Mouse (Mus musculus): ENCODE results near the gene Ugt1a1. TPM values are rescaled to one million over a fixed set of nuclear protein-coding genes. Genes with fewer than 3 reads are reported as not detected.

The Ugt1a1 gene
- polyA plus RNA-seq, 1 experiment from 2014 or later: not detected

DNA sequence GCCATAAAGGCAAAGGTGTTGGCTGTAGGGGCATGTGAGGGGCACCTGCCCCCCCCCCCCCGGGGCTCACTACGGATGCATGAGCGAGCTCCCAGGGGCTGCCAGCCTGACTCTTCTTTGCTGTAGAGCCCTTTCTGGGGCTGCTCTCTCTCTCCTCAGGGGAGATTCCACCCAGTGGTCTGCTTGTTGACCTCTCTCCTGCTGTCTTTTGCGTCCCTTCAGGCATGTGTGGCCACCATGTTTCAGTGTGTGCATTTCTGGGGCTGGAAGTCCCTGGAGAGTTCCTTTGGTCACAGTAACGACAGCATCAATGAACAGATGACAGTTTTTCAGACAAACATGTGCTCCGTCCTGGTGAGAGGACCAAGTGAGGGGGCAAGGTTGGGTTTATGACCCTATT lies 46.6 kb downstream of the Ugt1a1 start:
- no peak for ATAC-seq (ENCODE audit: low FRiP score)
- Histone ChIP-seq H3K4me1 (ENCODE audit: control insufficient read depth, insufficient read depth, low read length) (no peaks in the 10 kb centered on the region), H3K4me3 (ENCODE audit: low read depth, low read length) (no peak overlapping the region), H3K9ac (ENCODE audit: low read length) (no peak overlapping the region), H3K9me3 (ENCODE audit: control insufficient read depth, low read length) (peaks cover 65% of the 10 kb centered on the region), H3K36me3 (ENCODE audit: control insufficient read depth, insufficient read depth, low read length) (peaks cover 26% of the 10 kb centered on the region), H3K4me2 (no peak overlapping the region), H3K27me3 (ENCODE audit: control insufficient read depth, insufficient read depth, low read length) (no peaks in the 10 kb centered on the region), H3K27ac (ENCODE audit: low read depth, low read length) (no peak overlapping the region)
- DNase-seq (ENCODE audit: low spot score, missing footprints): no peak
- 68% methylated on average over 6 of the region's 6 CpGs for WGBS

DNA sequence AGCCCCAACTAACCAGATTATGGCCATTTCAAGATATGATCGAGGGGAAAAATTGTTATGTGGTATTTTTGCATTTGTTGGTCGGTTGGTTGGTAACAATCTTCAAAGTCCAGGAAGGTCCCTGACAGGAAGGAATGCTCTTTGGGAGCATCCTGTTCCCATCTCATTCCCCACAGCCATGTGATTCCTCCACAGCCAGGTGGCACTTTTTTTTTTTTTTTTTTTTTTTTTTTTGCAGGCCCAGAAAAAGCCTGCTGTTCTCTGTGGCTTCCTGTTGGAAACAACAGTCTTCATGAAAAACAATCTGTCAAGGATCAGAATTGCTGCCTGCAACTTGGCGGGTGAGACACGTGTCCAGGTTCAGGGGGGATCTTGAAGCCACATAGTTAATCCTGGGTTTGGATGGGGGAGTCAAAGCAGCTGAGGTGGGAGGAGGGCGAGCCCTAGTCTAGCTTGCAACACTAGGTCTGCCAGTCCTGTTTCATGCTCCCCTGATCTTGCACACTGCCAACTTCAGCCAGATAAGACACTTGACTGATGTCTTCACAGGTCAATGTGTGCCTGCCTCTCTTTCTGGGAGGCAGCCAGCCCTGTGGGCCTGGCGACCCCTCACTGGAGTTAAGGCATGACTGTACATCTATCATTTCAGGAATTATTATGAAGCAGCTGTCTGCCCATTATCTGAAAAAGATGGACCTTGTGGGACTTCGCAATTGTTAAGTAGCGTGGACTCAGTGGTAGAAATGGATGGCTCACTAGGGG lies 47.3 kb downstream of the Ugt1a1 start:
- no peak overlapping the region for H3K9ac ChIP-seq (ENCODE audit: low read length)
- no peak overlapping the region for H3K4me3 ChIP-seq (ENCODE audit: low read depth, low read length)
- peaks cover 33% of the 10 kb centered on the region for H3K36me3 ChIP-seq (ENCODE audit: control insufficient read depth, insufficient read depth, low read length)
- no peaks in the 10 kb centered on the region for H3K4me1 ChIP-seq (ENCODE audit: control insufficient read depth, insufficient read depth, low read length)
- peaks cover 58% of the 10 kb centered on the region for H3K9me3 ChIP-seq (ENCODE audit: control insufficient read depth, low read length)
- H3K27ac ChIP-seq (ENCODE audit: low read depth, low read length): no peak overlapping the region
- WGBS: 82% methylated on average over 8 of the region's 8 CpGs
- DNase-seq (ENCODE audit: low spot score, missing footprints) (no peak), ATAC-seq (ENCODE audit: low FRiP score) (peak; percentile 6; the same call in 1 of the 2 replicates)
- H3K27me3 ChIP-seq (ENCODE audit: control insufficient read depth, insufficient read depth, low read length): no peaks in the 10 kb centered on the region
- no peak overlapping the region for H3K4me2 ChIP-seq

DNA sequence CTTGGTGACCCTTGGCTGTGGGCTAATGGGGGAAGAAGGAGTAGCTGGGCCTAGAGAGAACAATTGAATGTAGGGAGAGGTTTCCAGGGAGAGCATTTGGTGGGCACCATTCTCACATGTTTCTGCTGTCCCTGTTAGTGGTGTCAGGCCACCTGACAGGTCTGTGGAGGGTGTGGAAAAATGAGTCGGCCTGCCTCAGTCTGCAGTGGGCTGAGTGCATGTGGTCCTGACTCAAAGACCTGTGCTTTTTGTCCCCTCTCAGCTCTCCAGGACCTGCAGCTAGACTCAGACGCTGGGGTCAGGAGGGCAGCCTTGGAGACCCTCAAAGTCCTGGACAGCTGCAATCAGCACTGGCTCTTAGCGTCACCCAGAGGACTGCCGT lies 47.9 kb downstream of the Ugt1a1 start:
- H3K36me3 ChIP-seq (ENCODE audit: control insufficient read depth, insufficient read depth, low read length): peaks cover 38% of the 10 kb centered on the region
- DNase-seq (ENCODE audit: low spot score, missing footprints) (no peak), ATAC-seq (ENCODE audit: low FRiP score) (peak; percentile 5)
- peaks cover 52% of the 10 kb centered on the region for H3K9me3 ChIP-seq (ENCODE audit: control insufficient read depth, low read length)
- no peak overlapping the region for H3K4me2 ChIP-seq
- no peak overlapping the region for H3K4me3 ChIP-seq (ENCODE audit: low read depth, low read length)
- H3K4me1 ChIP-seq (ENCODE audit: control insufficient read depth, insufficient read depth, low read length): no peaks in the 10 kb centered on the region
- 84% methylated on average over 4 of the region's 4 CpGs for WGBS
- no peak overlapping the region for H3K27ac ChIP-seq (ENCODE audit: low read depth, low read length)
- H3K27me3 ChIP-seq (ENCODE audit: control insufficient read depth, insufficient read depth, low read length): no peaks in the 10 kb centered on the region
- H3K9ac ChIP-seq (ENCODE audit: low read length): no peak overlapping the region

DNA sequence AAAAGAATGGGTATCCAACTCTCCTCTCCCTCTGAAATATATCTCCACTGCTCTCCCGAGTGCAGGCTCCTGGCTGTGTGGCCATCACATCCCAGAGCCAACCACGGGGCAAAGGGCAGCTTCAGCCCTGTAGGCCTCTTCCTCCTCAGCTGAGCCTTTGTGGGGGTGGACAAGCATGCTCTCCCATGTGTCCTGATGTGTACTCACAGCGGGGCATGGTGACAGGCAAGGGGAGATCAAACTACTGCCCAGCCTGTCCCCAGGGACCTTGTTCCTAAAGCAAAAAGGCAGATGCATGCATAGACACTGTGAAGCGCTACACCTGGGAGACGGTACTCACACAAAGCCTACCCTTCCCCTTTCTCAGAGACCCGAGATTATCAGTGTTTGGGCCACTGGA lies 48.4 kb downstream of the Ugt1a1 start:
- Histone ChIP-seq H3K4me2 (no peak overlapping the region), H3K27ac (ENCODE audit: low read depth, low read length) (no peak overlapping the region), H3K4me3 (ENCODE audit: low read depth, low read length) (no peak overlapping the region), H3K9ac (ENCODE audit: low read length) (no peak overlapping the region), H3K4me1 (ENCODE audit: control insufficient read depth, insufficient read depth, low read length) (no peaks in the 10 kb centered on the region), H3K27me3 (ENCODE audit: control insufficient read depth, insufficient read depth, low read length) (no peaks in the 10 kb centered on the region), H3K9me3 (ENCODE audit: control insufficient read depth, low read length) (peaks cover 48% of the 10 kb centered on the region), H3K36me3 (ENCODE audit: control insufficient read depth, insufficient read depth, low read length) (peaks cover 43% of the 10 kb centered on the region)
- 82% methylated on average over 6 of the region's 6 CpGs for WGBS
- peak; percentile 19 for ATAC-seq (ENCODE audit: low FRiP score)
- DNase-seq (ENCODE audit: low spot score, missing footprints): no peak

DNA sequence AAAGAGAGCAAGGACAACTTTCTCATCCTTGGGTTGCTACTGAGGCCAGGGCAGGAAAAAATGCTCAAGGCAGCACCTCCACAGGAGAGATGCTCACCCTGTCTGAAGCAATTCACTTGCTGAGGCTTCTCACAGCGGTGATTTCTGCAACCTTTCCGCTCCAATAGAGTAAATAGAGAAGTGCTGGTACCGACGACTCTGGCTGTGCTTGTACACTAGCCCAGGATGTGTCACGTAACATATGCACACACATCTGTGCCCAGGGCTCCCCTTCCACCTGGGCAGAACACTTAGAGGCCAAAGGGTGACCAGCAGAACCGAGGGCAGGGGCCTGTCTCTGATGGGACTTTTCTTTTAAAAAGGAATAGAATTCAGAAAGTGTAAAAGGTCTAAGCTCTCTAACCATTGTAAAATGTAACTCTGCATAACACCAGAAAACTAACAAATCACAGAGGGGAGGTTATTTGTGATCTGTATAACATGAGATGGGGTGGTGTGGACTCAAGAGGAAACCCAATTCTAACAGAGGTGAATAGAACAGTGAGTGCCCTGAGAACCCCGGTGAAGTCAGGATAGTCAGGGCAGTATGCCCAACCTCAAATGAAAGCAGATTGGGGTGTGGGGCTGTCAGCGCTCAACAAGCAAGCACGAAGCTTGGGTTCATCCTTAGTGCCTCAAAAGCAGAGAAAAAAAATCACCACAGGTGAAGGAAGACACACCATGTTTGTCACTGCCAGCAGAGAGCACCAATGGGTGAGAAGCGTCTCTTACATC lies 49.0 kb downstream of the Ugt1a1 start:
- H3K4me1 ChIP-seq (ENCODE audit: control insufficient read depth, insufficient read depth, low read length): no peaks in the 10 kb centered on the region
- H3K9me3 ChIP-seq (ENCODE audit: control insufficient read depth, low read length): peaks cover 45% of the 10 kb centered on the region
- ATAC-seq (ENCODE audit: low FRiP score) (no peak), DNase-seq (ENCODE audit: low spot score, missing footprints) (no peak)
- no peak overlapping the region for H3K4me3 ChIP-seq (ENCODE audit: low read depth, low read length)
- H3K4me2 ChIP-seq: no peak overlapping the region
- H3K9ac ChIP-seq (ENCODE audit: low read length): no peak overlapping the region
- H3K27ac ChIP-seq (ENCODE audit: low read depth, low read length): no peak overlapping the region
- WGBS: 85% methylated on average over 10 of the region's 10 CpGs
- H3K36me3 ChIP-seq (ENCODE audit: control insufficient read depth, insufficient read depth, low read length): peaks cover 50% of the 10 kb centered on the region
- H3K27me3 ChIP-seq (ENCODE audit: control insufficient read depth, insufficient read depth, low read length): no peaks in the 10 kb centered on the region

DNA sequence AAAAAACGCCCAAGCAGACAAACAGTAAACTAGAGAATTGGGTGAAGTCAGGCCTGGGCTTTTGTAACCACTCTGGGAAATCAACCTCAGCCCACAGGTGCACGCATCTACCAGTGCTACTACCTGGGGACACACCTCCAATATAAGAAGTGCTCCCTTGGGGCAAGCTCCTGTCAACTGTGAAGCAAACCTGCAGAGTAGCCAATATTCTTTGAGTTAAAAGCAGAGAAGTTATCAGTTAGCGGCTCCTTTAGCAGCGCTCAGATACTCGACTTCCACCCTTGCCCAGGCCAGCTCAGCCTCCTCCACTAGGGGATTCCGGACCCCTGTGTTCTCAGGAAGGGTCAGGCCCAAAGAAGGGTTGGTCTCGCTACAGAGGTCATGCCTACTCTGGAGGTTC lies 49.9 kb downstream of the Ugt1a1 start:
- Histone ChIP-seq H3K27ac (ENCODE audit: low read depth, low read length) (no peak overlapping the region), H3K4me2 (no peak overlapping the region), H3K4me1 (ENCODE audit: control insufficient read depth, insufficient read depth, low read length) (no peaks in the 10 kb centered on the region), H3K27me3 (ENCODE audit: control insufficient read depth, insufficient read depth, low read length) (no peaks in the 10 kb centered on the region), H3K4me3 (ENCODE audit: low read depth, low read length) (no peak overlapping the region), H3K9me3 (ENCODE audit: control insufficient read depth, low read length) (peaks cover 44% of the 10 kb centered on the region), H3K9ac (ENCODE audit: low read length) (no peak overlapping the region), H3K36me3 (ENCODE audit: control insufficient read depth, insufficient read depth, low read length) (peaks cover 59% of the 10 kb centered on the region)
- WGBS: 86% methylated on average over 7 of the region's 7 CpGs
- ATAC-seq (ENCODE audit: low FRiP score) (no peak), DNase-seq (ENCODE audit: low spot score, missing footprints) (no peak)

DNA sequence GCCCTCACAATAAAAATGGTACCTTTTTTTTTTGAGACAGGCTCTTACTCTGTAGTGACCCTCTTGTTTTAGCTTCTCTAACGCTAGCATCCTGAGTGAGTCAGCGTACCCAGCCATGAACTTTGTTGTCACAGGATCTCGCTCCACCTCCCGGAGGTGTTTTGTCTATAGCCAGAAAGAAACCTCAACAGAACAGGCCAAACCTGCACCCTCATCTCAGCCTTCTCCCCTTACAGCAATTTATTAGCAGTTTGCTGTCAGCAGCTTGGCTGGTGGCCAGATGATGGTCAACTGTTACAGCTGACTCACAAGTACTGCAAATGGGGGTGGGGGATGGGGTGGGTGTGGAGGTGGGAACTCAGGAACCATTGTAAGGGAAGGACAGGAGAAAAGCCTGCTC lies 50.5 kb downstream of the Ugt1a1 start:
- DNase-seq (ENCODE audit: low spot score, missing footprints): no peak
- Histone ChIP-seq H3K27ac (ENCODE audit: low read depth, low read length) (no peak overlapping the region), H3K4me2 (no peak overlapping the region), H3K9ac (ENCODE audit: low read length) (no peak overlapping the region), H3K4me1 (ENCODE audit: control insufficient read depth, insufficient read depth, low read length) (no peaks in the 10 kb centered on the region), H3K36me3 (ENCODE audit: control insufficient read depth, insufficient read depth, low read length) (peaks cover 65% of the 10 kb centered on the region), H3K4me3 (ENCODE audit: low read depth, low read length) (no peak overlapping the region), H3K27me3 (ENCODE audit: control insufficient read depth, insufficient read depth, low read length) (no peaks in the 10 kb centered on the region), H3K9me3 (ENCODE audit: control insufficient read depth, low read length) (peaks cover 39% of the 10 kb centered on the region)
- 91% methylated on average over 4 of the region's 4 CpGs for WGBS
- no peak for ATAC-seq (ENCODE audit: low FRiP score)

DNA sequence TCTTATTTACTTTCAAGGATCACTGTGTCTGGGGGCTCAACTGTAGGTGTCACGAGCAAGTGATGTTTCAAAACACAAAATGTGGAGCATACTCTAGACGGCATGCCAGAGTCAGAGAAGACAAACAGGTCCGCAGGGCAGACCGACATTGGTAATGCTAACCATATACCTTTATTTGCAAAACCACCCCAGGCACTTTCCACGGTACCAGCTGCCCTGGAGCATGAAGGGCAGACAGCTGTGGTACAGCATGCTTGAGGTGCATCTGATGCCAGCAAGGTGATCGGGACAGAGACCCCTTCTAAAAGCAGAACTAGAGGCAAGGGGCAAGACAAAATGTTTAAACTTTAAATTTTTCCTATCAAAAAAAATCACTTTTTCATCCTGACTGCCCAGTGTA lies 51.2 kb downstream of the Ugt1a1 start:
- peaks cover 32% of the 10 kb centered on the region for H3K9me3 ChIP-seq (ENCODE audit: control insufficient read depth, low read length)
- ATAC-seq (ENCODE audit: low FRiP score): no peak
- WGBS: 78% methylated on average over 6 of the region's 6 CpGs

DNA sequence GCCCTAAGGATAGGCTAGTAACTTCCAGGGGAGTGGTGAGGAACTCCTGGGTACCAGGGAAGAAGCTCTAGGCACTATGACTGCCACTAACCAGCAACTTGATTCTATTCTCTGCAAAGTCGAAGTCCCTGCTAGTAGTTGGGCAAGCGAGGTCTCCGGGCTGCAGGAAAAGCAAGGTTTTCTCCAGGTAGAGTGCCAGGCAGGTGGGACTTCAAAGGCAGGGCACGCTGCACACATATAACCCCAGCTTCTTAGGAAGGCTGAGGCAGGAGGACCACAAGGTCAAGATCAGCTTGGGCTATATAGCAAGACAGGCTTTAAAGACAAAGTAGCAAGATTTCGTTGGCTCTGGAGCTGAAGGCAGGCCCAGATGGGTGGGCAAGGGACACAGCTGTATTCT lies 52.0 kb downstream of the Ugt1a1 start:
- Histone ChIP-seq H3K27ac (ENCODE audit: low read depth, low read length) (no peak overlapping the region), H3K4me2 (no peak overlapping the region), H3K9me3 (ENCODE audit: control insufficient read depth, low read length) (peaks cover 28% of the 10 kb centered on the region), H3K27me3 (ENCODE audit: control insufficient read depth, insufficient read depth, low read length) (no peaks in the 10 kb centered on the region), H3K36me3 (ENCODE audit: control insufficient read depth, insufficient read depth, low read length) (peaks cover 80% of the 10 kb centered on the region), H3K4me3 (ENCODE audit: low read depth, low read length) (no peak overlapping the region), H3K9ac (ENCODE audit: low read length) (no peak overlapping the region), H3K4me1 (ENCODE audit: control insufficient read depth, insufficient read depth, low read length) (no peaks in the 10 kb centered on the region)
- 90% methylated on average over 5 of the region's 5 CpGs for WGBS
- DNase-seq (ENCODE audit: low spot score, missing footprints): no peak
- no peak for ATAC-seq (ENCODE audit: low FRiP score)

More for the DNA sequence above, 51.2 kb downstream of the Ugt1a1 start:
- H3K9ac ChIP-seq (ENCODE audit: low read length): no peak overlapping the region
- DNase-seq (ENCODE audit: low spot score, missing footprints): no peak
- H3K4me2 ChIP-seq: no peak overlapping the region
- H3K4me1 ChIP-seq (ENCODE audit: control insufficient read depth, insufficient read depth, low read length): no peaks in the 10 kb centered on the region
- no peak overlapping the region for H3K27ac ChIP-seq (ENCODE audit: low read depth, low read length)
- H3K36me3 ChIP-seq (ENCODE audit: control insufficient read depth, insufficient read depth, low read length): peaks cover 72% of the 10 kb centered on the region
- no peak overlapping the region for H3K4me3 ChIP-seq (ENCODE audit: low read depth, low read length)
- no peaks in the 10 kb centered on the region for H3K27me3 ChIP-seq (ENCODE audit: control insufficient read depth, insufficient read depth, low read length)
